Mouse (Mus musculus): ENCODE results near the gene Rusc2.

The Rusc2 gene

GRCm38 (mm10) chr4:43442456-43443361 lies 60.9 kb downstream of the Rusc2 start:
- peak; percentile 77 for DNase-seq (ENCODE audit: low read depth)

- DNase-seq (ENCODE audit: low read depth), result peak; percentile 28
These were observed 61.7 kb downstream of the Rusc2 start for GRCm38 (mm10) chr4:43443511-43443910.

GRCm38 (mm10) chr4:43447251-43447650 lies 65.5 kb downstream of the Rusc2 start:
- DNase-seq (ENCODE audit: low read depth), result no peak

GRCm38 (mm10) chr4:43448554-43448953 lies 66.8 kb downstream of the Rusc2 start:
- no peak for DNase-seq (ENCODE audit: low read depth)

GRCm38 (mm10) chr4:43452315-43452714 lies 70.5 kb downstream of the Rusc2 start:
- DNase-seq (ENCODE audit: low read depth), result no peak

DNA sequence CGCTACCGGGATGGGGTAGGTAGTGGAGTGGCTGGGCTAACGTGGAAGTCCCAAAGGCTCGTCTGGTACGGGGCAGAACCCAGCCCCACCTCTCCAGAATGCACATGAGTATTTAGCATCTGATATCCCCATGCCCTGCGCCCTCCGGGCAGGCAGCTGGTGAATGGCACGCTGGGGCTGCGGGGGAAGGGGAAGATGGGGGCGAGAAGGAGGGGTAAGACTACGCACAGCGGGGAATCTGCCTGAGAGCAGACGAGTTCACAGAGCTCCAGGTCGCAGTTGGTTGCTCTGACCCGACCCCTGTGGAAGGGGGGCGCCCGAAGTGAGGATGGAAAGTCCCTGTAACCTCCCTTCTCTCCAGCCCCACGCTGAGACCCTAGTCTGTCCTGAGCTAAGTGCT lies 71.6 kb downstream of the Rusc2 start:
- DNase-seq (ENCODE audit: low read depth), result no peak

- peak; percentile 50 for DNase-seq (ENCODE audit: low read depth)
These were observed 72.5 kb downstream of the Rusc2 start, which contains the start of gene Cd72 for GRCm38 (mm10) chr4:43454041-43454836. Cd72 (minus strand) TSS chr4:43454628.

DNA sequence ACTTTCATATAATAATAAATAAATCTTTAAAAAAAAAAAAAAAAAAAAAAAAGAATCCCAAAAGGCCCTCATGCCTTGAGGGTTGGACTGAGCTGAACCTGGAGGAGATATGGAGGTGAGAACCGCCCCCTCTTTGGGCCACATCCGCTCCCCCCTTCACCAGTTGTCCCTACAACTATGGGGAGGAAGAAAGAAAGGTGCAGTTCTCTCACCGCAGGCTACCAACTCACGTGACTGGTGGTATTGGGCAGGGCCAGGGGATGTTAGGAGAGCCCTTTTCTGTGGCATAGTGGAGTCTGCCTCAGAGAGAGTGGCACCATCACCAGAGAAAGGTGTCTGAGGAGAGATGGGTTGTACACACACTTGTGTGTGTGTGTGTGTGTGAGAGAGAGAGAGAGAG lies 74.7 kb downstream of the Rusc2 start:
- peak; percentile 84 for DNase-seq (ENCODE audit: low read depth)

GRCm38 (mm10) chr4:43457124-43457523 lies 75.3 kb downstream of the Rusc2 start:
- peak; percentile 74 for DNase-seq (ENCODE audit: low read depth)

GRCm38 (mm10) chr4:43463102-43463501 lies 81.3 kb downstream of the Rusc2 start:
- DNase-seq (ENCODE audit: low read depth), result no peak

DNA sequence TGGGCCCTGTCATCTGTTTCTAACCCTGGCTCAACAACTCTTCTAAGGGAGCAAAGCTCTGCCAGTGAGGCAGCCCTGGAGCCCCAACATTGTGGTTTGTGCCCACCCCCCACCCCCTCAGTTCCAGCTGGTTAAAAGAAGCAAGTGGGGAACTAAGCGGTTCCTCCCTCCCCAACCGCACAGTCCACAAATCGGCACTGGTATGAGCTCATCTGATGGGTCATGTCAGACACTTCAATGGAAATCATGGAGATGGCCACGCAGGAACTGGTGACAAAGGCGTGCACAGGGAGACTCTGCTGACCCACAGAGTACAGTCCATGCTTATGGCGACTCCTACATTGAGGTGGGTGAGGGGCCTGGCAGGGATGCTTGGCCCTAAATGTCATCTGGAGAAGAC lies 84.2 kb downstream of the Rusc2 start:
- DNase-seq (ENCODE audit: low read depth), result no peak

DNA sequence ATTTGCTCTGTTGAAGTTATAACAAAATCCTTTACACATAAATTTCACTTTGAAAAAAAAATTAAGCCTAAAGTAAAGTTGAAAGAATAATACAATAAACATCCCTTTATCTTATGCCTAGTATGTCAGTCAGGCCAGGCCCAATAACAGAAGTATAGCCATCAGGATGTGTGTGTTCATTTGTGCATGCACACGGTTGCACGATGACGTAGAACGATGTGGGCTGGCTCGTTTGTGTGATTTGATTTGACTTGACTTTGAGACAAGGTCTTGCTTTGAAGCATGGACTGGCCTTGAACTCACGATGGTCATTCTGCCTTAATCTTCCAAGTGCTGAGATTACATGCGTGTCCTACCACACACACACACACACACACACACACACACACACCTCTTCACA lies 85.1 kb downstream of the Rusc2 start:
- no peak for DNase-seq (ENCODE audit: low read depth)

GRCm38 (mm10) chr4:43470301-43470700 lies 88.5 kb downstream of the Rusc2 start:
- DNase-seq (ENCODE audit: low read depth), result no peak

GRCm38 (mm10) chr4:43473636-43474035 lies 91.9 kb downstream of the Rusc2 start:
- DNase-seq (ENCODE audit: low read depth), result no peak

DNA sequence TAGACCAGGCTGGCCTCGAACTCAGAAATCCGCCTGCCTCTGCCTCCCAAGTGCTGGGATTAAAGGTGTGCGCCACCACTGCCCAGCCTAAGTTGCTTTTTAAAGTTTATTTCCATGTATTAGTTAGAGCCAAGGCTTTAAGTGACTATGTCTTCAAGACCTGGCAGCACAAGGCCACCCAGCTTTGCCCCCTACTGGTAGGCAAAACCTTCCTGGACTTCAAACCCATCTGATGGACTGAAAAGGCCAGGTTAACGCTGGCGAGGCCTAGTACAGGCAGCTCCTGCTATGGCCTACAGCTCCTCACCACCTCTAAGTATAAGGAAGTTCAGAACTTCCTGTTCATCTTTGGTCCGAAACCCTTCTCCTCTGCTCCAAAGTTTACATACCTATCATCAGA lies 94.8 kb downstream of the Rusc2 start:
- peak; percentile 78 for DNase-seq (ENCODE audit: low read depth)

Measured in 416B (cell line).